Mouse (Mus musculus) heart, adult 2 months (tissue): ENCODE measurements around the gene Hlf.

ENCODE experiments used
- CTCF ChIP-seq: fragments of 200-600 bp; IDR thresholded peaks from 2 replicates; pipeline ENCODE4 v1.8.1; 2022; ENCODE audit warnings: antibody characterized with exemption, mild to moderate bottlenecking, moderate library complexity
- EP300 ChIP-seq: fragments of 200-500 bp; IDR thresholded peaks from 2 replicates; pipeline ENCODE4 v1.6.1; 2011; ENCODE audit warnings: low read depth, low read length, control low read depth; ENCODE audit not compliant: insufficient read depth
- POLR2A ChIP-seq: fragments of 200-500 bp; IDR thresholded peaks from 2 replicates; pipeline ENCODE4 v1.6.1; 2011; ENCODE audit warnings: mild to moderate bottlenecking, low read depth, low read length, control low read depth; ENCODE audit not compliant: insufficient read depth

GRCm38 (mm10) chr11:90342858-90343257 is 47.8 kb downstream of the Hlf start:
- no peak for TF ChIP-seq POLR2A
- no peak for TF ChIP-seq CTCF
- no peak for TF ChIP-seq EP300
